Mouse (Mus musculus) ES-E14 (cell line): ENCODE results near the gene Mrtfa. TPM values are rescaled to one million over a fixed set of nuclear protein-coding genes. Genes with fewer than 3 reads are reported as not detected.

Experiments used
- DNase-seq: peaks from one replicate; pipeline ENCODE4 v3.0.0-alpha.2; 2013; ENCODE audit warnings: low read depth, low spot score
- H3K27ac ChIP-seq: 2 replicates; pipeline ENCODE4 v1.5.1; 2012; ENCODE audit warnings: low read depth, mild to moderate bottlenecking, low read length, moderate library complexity, mixed read lengths; ENCODE audit not compliant: poor library complexity, insufficient read depth, severe bottlenecking
- H3K36me3 ChIP-seq: 2 replicates; pipeline ENCODE4 v1.6.1; 2012; ENCODE audit warnings: mild to moderate bottlenecking, low read length, moderate library complexity, mixed read lengths; ENCODE audit not compliant: control insufficient read depth, poor library complexity, insufficient read depth, severe bottlenecking
- H3K4me1 ChIP-seq, 2 experiments: fragments of 150-350 bp in 1 of 2; sonication (generic) in 1 of 2; 2 replicates each; pipeline ENCODE4 v1.6.1; 2012; ENCODE audit warnings: low read length in 2 of 2, mild to moderate bottlenecking in 1 of 2, mixed read lengths in 1 of 2; ENCODE audit not compliant: control insufficient read depth in 2 of 2, insufficient read depth in 2 of 2, poor library complexity in 1 of 2
- H3K4me3 ChIP-seq, 2 experiments: fragments of 150-350 bp in 1 of 2; sonication (generic) in 1 of 2; 2 replicates each; pipeline ENCODE4 v1.5.1; 2012; ENCODE audit warnings: low read length in 2 of 2, low read depth in 1 of 2, mild to moderate bottlenecking in 1 of 2, mixed read lengths in 1 of 2; ENCODE audit not compliant: insufficient read depth in 1 of 2, poor library complexity in 1 of 2, severe bottlenecking in 1 of 2
- H3K9ac ChIP-seq: 2 replicates; pipeline ENCODE4 v1.6.1; 2012; ENCODE audit warnings: low read depth, mild to moderate bottlenecking, low read length, mixed read lengths; ENCODE audit not compliant: poor library complexity, insufficient read depth, severe bottlenecking
- H3K9me3 ChIP-seq: fragments of 150-350 bp; sonication (generic); 2 replicates; pipeline ENCODE4 v1.6.1; 2012; ENCODE audit warnings: low read depth, mild to moderate bottlenecking, low read length; ENCODE audit not compliant: control insufficient read depth, insufficient read depth
- CHD2 ChIP-seq: IDR thresholded peaks from 2 replicates; pipeline ENCODE4 v1.6.1; 2014; ENCODE audit warnings: mild to moderate bottlenecking, low read depth, low read length, inconsistent platforms
- HCFC1 ChIP-seq: IDR thresholded peaks from 2 replicates; pipeline ENCODE4 v1.6.1; 2012; ENCODE audit warnings: low read length, inconsistent platforms, borderline replicate concordance; ENCODE audit not compliant: insufficient read depth
- MAFK ChIP-seq: IDR thresholded peaks from 2 replicates; pipeline ENCODE4 v1.6.1; 2014; ENCODE audit warnings: mild to moderate bottlenecking, low read depth, low read length, inconsistent platforms; ENCODE audit not compliant: insufficient read depth
- ZC3H11A ChIP-seq: IDR thresholded peaks from 2 replicates; pipeline ENCODE4 v1.6.1; 2012; ENCODE audit warnings: low read depth, mild to moderate bottlenecking, inconsistent platforms, low read length, borderline replicate concordance
- ZNF384 ChIP-seq: IDR thresholded peaks from 2 replicates; pipeline ENCODE4 v1.6.1; 2012; ENCODE audit warnings: low read depth, low read length, inconsistent platforms
- in situ Hi-C, 2 experiments: fragments of 600-800 bp; cut with MboI; formaldehyde crosslinking; loops; one replicate each; pipeline ENCODE4 v1.15.1; 2025; ENCODE audit warnings: low sequenced_read_pairs in 2 of 2, inconsistent platforms in 1 of 2; ENCODE audit not compliant: unreplicated experiment in 2 of 2
- total RNA-seq: library from RNA; depleted of rRNA; stranded (reverse); fragments of 300-350 nt; gene quantifications from 2 replicates; pipeline ENCODE4 v1.2.3, GENCODE M21; 2012

The Mrtfa gene
- total RNA-seq, 1 experiment: 16.7 TPM

DNA sequence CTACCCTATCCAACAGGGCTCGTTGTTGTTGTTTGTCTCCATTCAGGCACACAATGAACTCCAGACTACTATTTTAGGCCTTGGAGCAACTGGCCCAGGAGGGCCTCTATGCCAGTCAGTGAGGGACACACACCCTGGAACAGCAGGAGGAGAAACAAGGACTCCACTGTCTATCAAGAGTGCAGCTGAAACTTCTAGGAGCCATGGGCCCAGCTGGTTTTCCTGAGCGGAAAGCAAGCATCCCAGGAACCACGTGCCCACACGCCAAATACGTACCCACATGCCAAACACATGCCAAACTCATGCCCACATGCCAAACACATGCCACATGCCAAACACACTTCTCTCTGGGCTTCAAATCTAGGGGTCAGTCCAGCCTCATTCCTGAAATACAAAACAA lies 152.1 kb downstream of the Mrtfa start:
- Histone ChIP-seq H3K36me3 (no peaks in the 10 kb centered on the region), H3K9ac (no peak overlapping the region), H3K4me1 (peaks cover 0 to 2% of the 10 kb centered on the region in 2 experiments; a peak in 1 of 4 replicates), H3K4me3 (no peak overlapping the region), H3K9me3 (no peaks in the 10 kb centered on the region), H3K27ac (no peak overlapping the region)
- in situ Hi-C loops: no loop called here
- TF ChIP-seq CHD2 (no peak), ZC3H11A (no peak), ZNF384 (no peak), HCFC1 (no peak), MAFK (no peak)
- DNase-seq: no peak

GRCm38 (mm10) chr15:81035417-81036162 lies 155.0 kb downstream of the Mrtfa start:
- Histone ChIP-seq H3K9ac (no peak overlapping the region), H3K4me3 (no peak overlapping the region), H3K36me3 (no peaks in the 10 kb centered on the region), H3K27ac (no peak overlapping the region), H3K4me1 (peaks cover 0 to 3% of the 10 kb centered on the region in 2 experiments; a peak in 1 of 4 replicates), H3K9me3 (no peaks in the 10 kb centered on the region)
- in situ Hi-C loops: no loop called here
- TF ChIP-seq CHD2: no peak
- DNase-seq: no peak

DNA sequence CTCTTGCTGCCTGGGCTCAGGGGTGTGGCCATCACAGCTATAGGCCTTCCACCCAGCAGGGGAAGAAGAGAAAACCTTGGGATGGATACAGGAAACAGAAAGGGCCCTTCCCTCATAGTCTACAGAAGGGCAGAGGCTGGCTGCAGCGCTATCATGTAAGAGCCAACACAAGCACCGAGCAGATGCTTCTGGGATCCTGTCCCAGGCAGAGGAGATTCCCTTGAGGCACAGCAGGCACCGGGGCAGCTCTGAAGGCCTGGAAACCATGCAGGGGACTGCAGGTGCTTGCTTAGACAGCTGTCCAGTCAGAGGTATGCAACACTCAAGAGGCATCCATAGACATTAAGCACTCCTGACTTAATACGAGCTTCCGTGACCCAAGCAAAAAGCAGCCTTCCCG lies 156.4 kb downstream of the Mrtfa start:
- Histone ChIP-seq H3K9ac (no peak overlapping the region), H3K4me3 (no peak overlapping the region), H3K36me3 (no peaks in the 10 kb centered on the region), H3K9me3 (no peaks in the 10 kb centered on the region), H3K4me1 (peaks cover 0 to 3% of the 10 kb centered on the region in 2 experiments; a peak in 1 of 4 replicates), H3K27ac (no peak overlapping the region)
- DNase-seq: no peak
- in situ Hi-C loops: no loop called here
- TF ChIP-seq HCFC1 (no peak), MAFK (no peak), ZC3H11A (no peak), CHD2 (no peak)

GRCm38 (mm10) chr15:81032941-81033629 lies 157.5 kb downstream of the Mrtfa start:
- H3K9ac ChIP-seq: no peak overlapping the region
- H3K4me3 ChIP-seq: no peak overlapping the region
- no peak overlapping the region for H3K27ac ChIP-seq
- TF ChIP-seq CHD2: no peak
- TF ChIP-seq ZNF384: no peak
- no peak for TF ChIP-seq MAFK
- no peak for TF ChIP-seq HCFC1
- no peak for TF ChIP-seq ZC3H11A
- H3K9me3 ChIP-seq: no peaks in the 10 kb centered on the region
- no peaks in the 10 kb centered on the region for H3K36me3 ChIP-seq
- in situ Hi-C loops: no loop called here
- peaks cover 0 to 3% of the 10 kb centered on the region in 2 experiments; a peak in 1 of 4 replicates for H3K4me1 ChIP-seq
- DNase-seq: no peak
